Mouse (Mus musculus): ENCODE data around the gene Atraid.

DNA sequence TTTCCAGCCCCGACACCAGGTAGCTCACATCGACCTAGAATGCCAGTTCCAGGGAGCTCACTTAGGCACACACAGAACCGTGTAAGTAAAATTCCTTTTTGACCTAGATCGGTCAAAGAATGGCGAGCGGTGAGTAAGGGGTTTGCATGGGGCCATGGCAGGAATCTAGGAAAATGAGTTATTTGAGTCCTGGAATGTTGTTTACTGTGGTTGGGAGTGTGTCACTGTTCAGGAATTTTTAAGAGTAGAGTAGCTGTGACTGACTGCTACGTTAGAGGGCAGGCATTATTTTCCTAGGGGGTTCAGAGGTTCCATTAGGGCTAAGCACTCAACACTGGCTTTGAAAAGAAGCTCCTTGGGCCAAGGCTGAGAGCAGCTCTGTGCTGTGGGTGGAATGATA is 48.0 kb upstream of the Atraid start:
- no peak for TF ChIP-seq CTCF (IDR thresholded peaks at IDR 0.05; ENCODE audit: control insufficient read depth, insufficient read depth, low read length)
- TF ChIP-seq POLR2A (IDR thresholded peaks at IDR 0.05; ENCODE audit: borderline replicate concordance, control insufficient read depth, low read depth, low read length): no peak
